Mouse (Mus musculus) thymus, adult 2 months (tissue): ENCODE results near the gene Larp6. TPM values are rescaled to one million over a fixed set of nuclear protein-coding genes. Genes with fewer than 3 reads are reported as not detected.

ENCODE experiments used
- DNase-seq: peaks from one replicate; pipeline ENCODE4 v3.0.0; 2021
- H3K27ac ChIP-seq: fragments of 200-500 bp; 2 replicates; pipeline ENCODE4 v1.5.1; 2012; ENCODE audit warnings: low read length, control low read depth; ENCODE audit not compliant: control insufficient read depth, insufficient read depth
- H3K27me3 ChIP-seq: fragments of 200-500 bp; 2 replicates; pipeline ENCODE4 v1.6.1; 2012; ENCODE audit warnings: mild to moderate bottlenecking, low read length, moderate library complexity, mixed read lengths; ENCODE audit not compliant: control insufficient read depth, insufficient read depth
- H3K36me3 ChIP-seq: fragments of 200-500 bp; 2 replicates; pipeline ENCODE4 v1.6.1; 2012; ENCODE audit warnings: mild to moderate bottlenecking, low read length, moderate library complexity; ENCODE audit not compliant: control insufficient read depth, insufficient read depth
- H3K4me1 ChIP-seq: fragments of 200-500 bp; replicated peaks from 2 replicates; pipeline ENCODE4 v1.6.1; 2012; ENCODE audit warnings: low read length; ENCODE audit not compliant: control insufficient read depth, insufficient read depth
- H3K4me3 ChIP-seq: fragments of 200-500 bp; 2 replicates; pipeline ENCODE4 v1.5.1; 2012; ENCODE audit warnings: mild to moderate bottlenecking, low read length, control low read depth, moderate library complexity; ENCODE audit not compliant: control insufficient read depth, insufficient read depth
- CTCF ChIP-seq: fragments of 200-500 bp; IDR thresholded peaks from 2 replicates; pipeline ENCODE4 v1.5.1; 2012; ENCODE audit warnings: mild to moderate bottlenecking, control low read depth, low read length, moderate library complexity, borderline replicate concordance; ENCODE audit not compliant: control insufficient read depth, poor library complexity, insufficient read depth; ENCODE audit errors: extremely low read depth
- POLR2A ChIP-seq: fragments of 200-500 bp; IDR thresholded peaks from 2 replicates; pipeline ENCODE4 v1.6.1; 2012; ENCODE audit warnings: mild to moderate bottlenecking, low read length, control low read depth, moderate library complexity; ENCODE audit not compliant: control insufficient read depth, poor library complexity, insufficient read depth; ENCODE audit errors: extremely low read depth
- WGBS: fragments of 180-500 bp; shearing (Covaris S2); methylation state at CpG from one replicate; pipeline ENCODE4 v1.1.7; 2018; 5-methylcytosine and 5-hydroxymethylcytosine counted together
- polyA plus RNA-seq: library from polyadenylated mRNA; depleted of rRNA; stranded (reverse); fragments of >200 nt; gene quantifications from 2 replicates; pipeline ENCODE4 v1.2.3, GENCODE M21; 2012

Larp6 gene
- polyA plus RNA-seq, 1 experiment = 1.4 TPM

DNA sequence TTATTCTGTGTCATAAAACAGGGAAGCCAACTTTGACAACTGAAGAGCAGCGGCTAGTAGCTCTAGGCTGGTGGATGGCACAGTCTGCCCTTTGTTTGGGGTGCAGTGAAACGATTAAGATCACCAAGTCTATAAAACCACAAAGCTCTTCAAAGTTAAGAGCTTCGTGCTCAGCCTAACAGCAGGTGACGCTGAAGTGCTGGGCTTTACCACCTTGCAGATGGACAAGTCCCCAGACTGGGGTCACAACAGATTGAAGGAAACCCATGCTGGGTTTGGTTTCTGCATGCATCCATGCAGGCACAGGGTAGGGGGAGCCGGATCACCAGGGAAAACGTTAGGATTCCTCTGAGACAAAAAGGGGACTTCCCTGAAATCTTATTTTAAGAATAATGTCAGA is 33.8 kb downstream of the Larp6 start:
- 25% methylated on average over 6 of the region's 6 CpGs for WGBS
- no peak overlapping the region for H3K4me3 ChIP-seq
- TF ChIP-seq POLR2A = no peak
- no peak for TF ChIP-seq CTCF
- no peak for DNase-seq
- H3K27ac ChIP-seq = no peak overlapping the region
- H3K4me1 ChIP-seq = peaks cover 4% of the 10 kb centered on the region; the same call in 1 of the 2 replicates
- no peaks in the 10 kb centered on the region; the same call in 1 of the 2 replicates for H3K27me3 ChIP-seq
- H3K36me3 ChIP-seq = no peaks in the 10 kb centered on the region

DNA sequence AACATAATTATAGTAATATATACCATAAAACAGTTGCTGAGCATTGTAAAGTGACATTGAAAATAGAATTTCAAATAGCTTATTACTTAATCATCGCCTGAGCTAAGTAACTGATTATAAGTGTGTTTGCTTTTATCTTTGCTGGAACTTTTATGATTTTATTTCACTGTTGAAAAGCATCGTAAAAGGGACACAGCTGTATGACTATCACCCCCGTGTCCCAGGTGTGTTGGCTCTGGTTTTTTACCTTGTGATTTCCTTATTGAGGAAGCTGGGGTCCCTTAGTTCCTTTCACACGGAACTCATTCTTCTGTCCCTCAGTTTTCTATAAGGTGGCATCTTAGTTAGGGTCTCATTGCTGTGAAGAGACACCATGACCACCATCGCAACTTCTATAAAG is 34.9 kb downstream of the Larp6 start:
- no peaks in the 10 kb centered on the region for H3K36me3 ChIP-seq
- TF ChIP-seq CTCF (no peak), POLR2A (no peak)
- H3K4me3 ChIP-seq = no peak overlapping the region
- no peak overlapping the region for H3K27ac ChIP-seq
- H3K4me1 ChIP-seq = peaks cover 4% of the 10 kb centered on the region; the same call in 1 of the 2 replicates
- DNase-seq = no peak
- H3K27me3 ChIP-seq = no peaks in the 10 kb centered on the region; the same call in 1 of the 2 replicates
- 89% methylated on average over 5 of the region's 5 CpGs for WGBS

DNA sequence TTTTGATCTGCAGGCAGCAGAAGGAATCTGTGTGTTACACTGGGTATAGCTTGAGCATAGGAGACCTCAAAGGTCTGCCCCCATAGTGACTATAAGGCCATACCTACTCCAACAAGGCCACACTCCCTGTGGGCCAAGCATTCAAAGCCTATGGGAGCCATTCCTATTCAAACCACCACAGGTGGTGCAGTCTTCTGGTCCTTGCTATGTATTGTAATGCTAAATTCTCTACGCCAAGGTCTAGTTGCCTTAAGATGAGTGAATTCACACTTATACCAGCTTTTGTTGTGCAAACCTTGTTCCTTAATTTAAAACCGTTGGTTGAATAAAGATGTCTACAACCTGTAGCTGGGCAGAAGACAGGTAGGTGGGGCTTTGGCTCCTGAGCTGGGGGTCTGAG is 35.4 kb downstream of the Larp6 start:
- WGBS = 95% methylated on average over 2 of the region's 2 CpGs
- Histone ChIP-seq H3K4me3 (no peak overlapping the region), H3K36me3 (no peaks in the 10 kb centered on the region), H3K27ac (no peak overlapping the region), H3K4me1 (peaks cover 4% of the 10 kb centered on the region; the same call in 1 of the 2 replicates), H3K27me3 (no peaks in the 10 kb centered on the region)
- DNase-seq = no peak
- TF ChIP-seq CTCF (no peak), POLR2A (no peak)

DNA sequence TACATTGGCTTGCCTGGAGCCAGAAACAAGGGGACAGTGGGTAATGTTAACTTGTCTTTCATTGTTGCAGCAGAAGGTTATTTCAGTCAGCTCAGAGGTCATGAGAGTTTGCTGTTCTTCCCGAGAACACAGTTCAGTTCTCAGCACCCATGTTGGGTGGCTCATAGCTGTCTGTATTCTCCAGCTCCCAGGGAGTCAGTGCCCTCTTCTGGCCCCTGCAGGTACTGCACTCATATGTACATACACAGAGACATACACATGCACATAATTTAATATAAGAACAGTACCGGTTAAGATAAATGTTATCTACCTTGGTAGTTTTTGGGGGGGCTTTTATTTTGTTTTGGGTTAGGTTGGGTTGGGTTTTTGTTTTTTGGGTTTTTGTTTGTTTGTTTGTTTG is 36.3 kb downstream of the Larp6 start:
- Histone ChIP-seq H3K27me3 (no peaks in the 10 kb centered on the region), H3K4me1 (peaks cover 4% of the 10 kb centered on the region; the same call in 1 of the 2 replicates), H3K36me3 (no peaks in the 10 kb centered on the region), H3K4me3 (no peak overlapping the region), H3K27ac (no peak overlapping the region)
- TF ChIP-seq CTCF (no peak), POLR2A (no peak)
- WGBS = 93% methylated on average over 2 of the region's 2 CpGs
- DNase-seq = no peak

DNA sequence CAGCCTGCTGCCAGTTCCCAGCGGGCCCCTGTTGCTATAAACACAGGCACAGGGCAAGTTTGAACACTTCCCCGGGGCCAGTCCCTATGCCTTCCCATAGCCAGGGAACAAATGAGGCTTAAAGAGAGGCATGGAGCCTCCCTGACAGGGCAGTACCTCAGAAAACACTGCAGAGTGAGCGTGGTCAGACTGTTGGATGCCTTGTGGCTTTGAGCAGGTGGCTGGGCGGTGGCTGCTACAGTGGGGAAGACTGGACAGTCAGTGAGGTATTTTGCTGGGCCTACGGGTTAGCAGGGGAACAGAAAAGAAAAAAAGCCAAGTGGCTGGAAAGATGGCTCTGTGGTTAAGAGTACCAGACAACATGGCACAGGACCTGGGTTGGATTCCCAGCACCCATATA is 38.3 kb downstream of the Larp6 start:
- no peak for DNase-seq
- TF ChIP-seq POLR2A (no peak), CTCF (no peak)
- H3K4me3 ChIP-seq = no peak overlapping the region
- peaks cover 4% of the 10 kb centered on the region; the same call in 1 of the 2 replicates for H3K4me1 ChIP-seq
- WGBS = 79% methylated on average over 5 of the region's 5 CpGs
- no peaks in the 10 kb centered on the region for H3K36me3 ChIP-seq
- no peak overlapping the region for H3K27ac ChIP-seq
- H3K27me3 ChIP-seq = no peaks in the 10 kb centered on the region

DNA sequence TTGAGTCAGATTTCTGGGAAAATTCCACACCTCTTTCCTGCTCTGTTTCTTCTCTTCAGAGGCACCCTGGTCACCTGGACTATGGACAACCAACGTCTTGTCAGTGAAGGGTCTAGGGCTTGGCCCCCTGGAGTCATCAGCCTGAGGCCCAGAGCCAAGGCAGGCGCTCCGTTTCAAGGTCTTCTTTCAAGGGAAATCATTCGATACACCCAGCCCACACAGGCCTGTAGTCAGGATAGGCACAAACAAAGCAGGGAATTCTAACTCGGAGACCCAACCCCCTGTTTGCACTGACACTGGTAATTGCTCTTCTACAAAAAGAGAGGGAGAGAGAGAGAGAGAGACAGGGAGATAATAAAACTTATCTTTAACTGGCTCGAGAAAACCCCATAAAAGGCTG is 39.2 kb downstream of the Larp6 start:
- TF ChIP-seq POLR2A (no peak), CTCF (no peak)
- Histone ChIP-seq H3K4me3 (no peak overlapping the region), H3K4me1 (no peaks in the 10 kb centered on the region), H3K36me3 (no peaks in the 10 kb centered on the region), H3K27ac (no peak overlapping the region), H3K27me3 (no peaks in the 10 kb centered on the region)
- DNase-seq = no peak
- 94% methylated on average over 6 of the region's 6 CpGs for WGBS

DNA sequence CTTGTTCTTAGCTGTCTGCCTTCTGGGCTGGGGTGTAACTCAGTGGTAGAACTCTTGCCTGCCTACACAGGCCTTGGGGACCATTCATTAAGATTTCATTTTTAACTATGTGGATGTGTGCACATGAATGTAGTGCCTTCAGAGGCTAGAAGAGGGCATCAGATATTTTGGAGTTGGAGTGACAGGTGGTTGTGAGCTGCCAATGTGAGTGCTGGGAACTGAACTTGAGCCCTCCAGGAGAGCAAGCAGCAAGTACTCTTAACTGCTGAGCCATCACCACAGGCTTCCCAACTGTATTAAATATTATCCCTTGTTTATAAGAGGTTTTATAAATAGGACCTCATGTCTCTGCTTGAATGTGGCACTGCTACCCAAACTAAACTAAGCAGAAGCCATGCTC is 39.8 kb downstream of the Larp6 start:
- no peak for DNase-seq
- H3K4me3 ChIP-seq = no peak overlapping the region
- no peaks in the 10 kb centered on the region for H3K27me3 ChIP-seq
- no peak for TF ChIP-seq CTCF
- TF ChIP-seq POLR2A = no peak
- no peaks in the 10 kb centered on the region for H3K4me1 ChIP-seq
- no peaks in the 10 kb centered on the region for H3K36me3 ChIP-seq
- no peak overlapping the region for H3K27ac ChIP-seq
